Mouse (Mus musculus): ENCODE measurements around the gene Ms4a18.

The Ms4a18 gene

DNA sequence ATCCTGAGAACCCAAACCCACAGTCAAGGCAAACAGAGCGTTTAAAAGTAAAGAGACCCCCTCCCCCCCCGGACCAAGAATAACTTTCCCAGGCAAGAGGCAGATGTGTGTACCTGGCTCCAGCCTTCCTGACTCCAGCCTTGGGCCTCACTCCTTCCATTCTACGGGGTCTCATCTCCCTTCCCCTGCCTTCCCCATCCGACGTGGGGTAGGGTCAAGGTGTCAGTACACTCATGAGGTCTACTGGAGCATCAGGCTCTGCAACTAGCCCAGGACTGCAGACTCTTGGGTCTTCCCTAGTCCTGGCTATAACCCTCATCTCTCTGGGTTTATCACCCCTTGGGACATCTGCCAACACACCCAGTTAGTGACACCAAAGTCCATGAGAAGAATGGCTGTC lies 37.6 kb downstream of the Ms4a18 start:
- DNase-seq: no peak

DNA sequence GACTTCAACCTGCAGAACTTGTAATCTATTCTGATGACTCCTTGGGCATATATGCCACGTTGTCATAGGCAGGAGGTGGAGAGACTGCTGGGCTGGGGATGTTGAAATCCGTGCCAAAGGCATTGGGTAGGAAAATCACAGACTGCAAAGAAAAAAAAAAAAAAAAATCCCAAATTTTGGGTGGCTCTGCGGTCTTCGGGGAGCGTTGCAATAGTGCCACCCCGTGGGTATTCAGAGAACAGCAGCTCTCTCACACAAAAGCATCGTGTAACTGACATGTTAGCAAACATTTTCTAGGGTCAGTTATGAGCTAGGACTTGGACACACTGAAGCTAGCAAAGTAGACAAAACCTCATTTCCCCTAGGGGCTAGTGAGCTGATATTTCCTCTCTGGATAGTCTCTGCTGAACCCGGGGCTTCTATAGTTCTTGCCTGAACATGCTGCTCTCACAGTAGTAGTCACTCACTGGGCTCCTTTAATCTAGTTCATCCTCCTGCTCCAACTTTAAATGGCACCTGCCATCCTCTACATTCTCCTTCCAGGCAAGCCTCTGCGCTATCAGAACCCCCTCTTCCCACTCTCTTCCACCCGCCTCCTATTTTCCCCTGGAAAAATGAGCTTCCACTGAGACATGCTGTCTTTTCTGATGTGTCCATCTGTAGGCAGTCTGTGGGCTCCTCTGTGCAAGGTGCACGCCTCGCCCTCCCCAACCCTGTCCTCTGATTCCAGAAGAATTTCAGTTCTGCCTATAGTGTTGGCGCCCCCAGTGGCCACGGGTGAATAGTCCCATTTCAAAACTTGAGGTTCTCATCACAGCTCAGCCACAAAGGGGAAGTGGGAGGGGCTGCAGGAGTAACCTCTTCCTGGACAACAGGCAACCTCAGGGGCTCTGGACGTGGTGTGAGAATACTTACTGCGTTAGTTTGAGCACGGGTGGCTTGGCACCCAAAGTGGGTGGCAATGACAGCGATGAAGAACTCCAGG lies 38.4 kb downstream of the Ms4a18 start:
- peak; percentile 76 to 80 for DNase-seq

DNA sequence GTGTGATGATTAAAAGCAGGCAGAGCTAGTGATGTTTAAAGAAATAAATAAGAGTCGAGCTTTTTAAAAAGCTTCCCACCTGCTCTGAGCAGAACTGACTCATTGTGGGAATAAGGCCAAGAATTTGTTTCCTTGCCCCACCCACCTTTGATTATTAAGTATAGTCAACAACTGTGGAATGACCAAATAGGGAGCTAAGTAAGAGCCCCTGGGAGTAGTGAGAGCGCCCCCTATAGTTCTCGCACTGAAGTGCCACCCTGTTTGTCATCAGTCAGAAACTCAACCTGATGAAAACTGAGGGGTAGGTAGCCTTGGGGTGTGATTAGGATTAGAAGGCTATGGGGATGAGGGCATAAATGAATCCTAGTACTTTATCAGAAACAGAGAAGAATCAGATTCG lies 41.5 kb downstream of the Ms4a18 start:
- no peak for DNase-seq

DNA sequence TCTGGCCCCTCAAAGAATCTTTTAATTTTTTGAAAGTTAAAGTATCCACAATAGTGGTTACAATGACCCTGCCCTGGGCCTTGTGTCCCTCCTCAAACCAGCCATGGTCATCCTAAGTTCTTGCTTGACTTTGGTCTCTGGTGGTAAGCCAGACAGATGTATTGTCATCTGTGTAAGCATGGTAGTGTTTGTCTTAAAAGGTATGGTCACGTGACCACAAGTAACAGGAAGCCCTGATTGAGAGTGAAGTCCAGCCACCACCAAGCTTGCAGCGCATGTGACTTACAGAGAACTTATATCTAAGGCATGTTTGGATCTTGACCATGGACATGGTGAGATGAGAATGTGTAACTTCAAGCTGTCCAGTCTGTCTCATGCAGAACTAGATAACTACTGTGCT lies 42.6 kb downstream of the Ms4a18 start:
- DNase-seq: no peak

DNA sequence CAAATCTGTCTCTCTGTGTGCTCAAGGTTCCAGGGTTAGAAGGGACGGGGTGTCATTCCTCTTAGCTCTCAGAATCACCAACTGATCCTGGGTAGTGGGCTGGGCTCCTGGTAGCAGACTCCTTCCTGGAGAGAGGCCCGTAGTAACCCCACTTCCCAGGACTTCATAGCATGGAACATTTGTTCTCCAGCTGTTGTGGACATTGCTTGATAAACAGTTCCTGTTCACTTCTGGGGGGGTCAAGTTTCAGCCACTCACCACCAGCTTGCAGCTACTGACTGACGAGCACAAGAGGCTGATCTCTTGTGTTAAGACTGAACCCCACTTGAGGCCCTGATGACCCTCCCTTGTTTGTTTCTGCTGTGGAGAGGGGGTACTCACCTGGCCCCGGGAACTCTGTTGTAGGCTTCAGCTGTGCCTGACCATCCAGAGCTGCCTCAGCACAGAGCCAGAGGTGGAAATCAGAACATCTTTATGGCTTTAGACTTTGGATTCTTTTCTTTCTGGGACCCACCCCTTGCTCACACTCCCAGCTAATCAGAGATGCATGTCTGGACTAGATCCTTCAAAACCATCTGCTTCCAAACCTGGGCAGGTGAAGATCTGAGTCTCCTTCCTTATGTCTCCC lies 43.5 kb downstream of the Ms4a18 start, which contains the start of gene Ms4a10:
Gene Ms4a10 (minus strand): TSS at position 433 of the 628 bp plus-strand sequence.
- no peak for DNase-seq

DNA sequence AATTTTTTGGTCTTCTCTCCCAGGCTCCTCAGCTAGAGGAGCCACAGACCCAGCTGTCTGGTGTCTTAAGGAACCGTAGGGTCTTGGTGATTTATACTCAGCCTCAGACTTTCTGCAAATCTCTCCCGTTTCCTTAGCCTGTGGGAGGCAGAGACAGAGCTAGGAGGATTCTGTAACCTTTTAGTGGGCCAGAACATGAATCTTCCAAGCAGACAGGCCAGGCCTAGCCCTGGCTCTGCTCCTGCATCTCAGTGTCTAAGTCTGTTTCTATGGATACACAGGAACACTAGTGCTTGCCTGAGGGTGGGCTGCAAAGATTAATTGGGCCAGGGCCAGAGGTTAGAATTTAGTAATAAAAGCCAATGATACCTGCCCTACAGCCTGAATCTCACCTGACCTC lies 44.6 kb downstream of the Ms4a18 start:
- no peak for DNase-seq

DNA sequence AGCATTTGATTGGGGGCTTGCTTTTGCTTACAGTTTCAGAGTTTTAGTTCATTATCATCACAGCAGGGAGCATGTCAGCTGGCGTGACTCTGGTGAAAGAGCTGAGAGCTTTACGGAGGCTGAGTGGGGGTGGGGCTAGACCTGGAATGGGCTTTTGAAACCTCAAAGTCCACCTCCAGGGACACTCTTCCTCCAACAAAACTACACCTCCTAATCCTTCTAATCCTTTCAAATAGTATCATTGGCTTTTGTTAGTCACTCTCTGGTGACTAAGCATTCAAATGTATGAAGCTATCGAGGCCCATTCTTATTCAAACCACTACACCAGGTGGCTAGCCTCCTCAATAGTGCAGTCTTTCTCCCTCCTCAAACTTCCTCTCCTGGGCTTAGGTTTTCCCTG lies 45.2 kb downstream of the Ms4a18 start:
- no peak for DNase-seq

DNA sequence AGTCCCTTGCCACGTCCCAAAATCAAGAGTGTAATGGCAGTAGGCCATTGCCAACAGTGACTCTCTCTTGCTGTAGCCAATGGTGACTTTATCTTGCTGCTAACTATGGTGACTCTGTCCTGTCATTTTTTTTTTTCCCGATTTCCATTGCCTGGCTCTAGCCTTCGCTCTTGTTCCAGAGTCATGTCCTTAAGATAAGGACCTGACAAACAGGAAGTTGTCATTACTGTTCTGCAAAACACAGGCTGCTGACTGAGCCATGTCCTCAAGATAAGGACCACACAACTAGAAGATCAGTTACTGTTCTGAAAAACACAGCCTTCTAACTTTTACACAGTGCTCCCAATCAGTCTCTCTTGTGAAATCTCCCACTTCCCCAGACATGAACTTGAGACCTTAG lies 47.4 kb downstream of the Ms4a18 start:
- DNase-seq: no peak

DNA sequence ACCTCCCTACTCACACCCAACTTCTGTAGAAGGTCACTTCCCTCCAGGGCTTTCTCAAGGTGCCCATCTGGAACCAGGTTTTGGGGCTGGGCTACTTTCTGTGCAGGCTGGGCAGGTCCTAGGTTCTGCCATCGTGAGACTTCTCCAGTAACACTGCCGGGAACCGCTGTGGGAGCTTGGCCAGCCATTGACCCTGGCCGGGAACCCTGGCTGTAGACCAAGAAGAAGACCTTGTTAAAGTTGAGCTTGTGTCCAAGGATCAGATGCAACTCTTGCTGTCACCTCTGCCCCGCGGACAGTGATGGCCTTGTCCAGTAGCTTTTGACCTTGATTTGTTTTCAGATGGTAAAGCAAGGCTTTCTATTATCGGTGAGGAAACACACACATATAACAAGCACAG lies 49.3 kb downstream of the Ms4a18 start:
- no peak for DNase-seq

DNA sequence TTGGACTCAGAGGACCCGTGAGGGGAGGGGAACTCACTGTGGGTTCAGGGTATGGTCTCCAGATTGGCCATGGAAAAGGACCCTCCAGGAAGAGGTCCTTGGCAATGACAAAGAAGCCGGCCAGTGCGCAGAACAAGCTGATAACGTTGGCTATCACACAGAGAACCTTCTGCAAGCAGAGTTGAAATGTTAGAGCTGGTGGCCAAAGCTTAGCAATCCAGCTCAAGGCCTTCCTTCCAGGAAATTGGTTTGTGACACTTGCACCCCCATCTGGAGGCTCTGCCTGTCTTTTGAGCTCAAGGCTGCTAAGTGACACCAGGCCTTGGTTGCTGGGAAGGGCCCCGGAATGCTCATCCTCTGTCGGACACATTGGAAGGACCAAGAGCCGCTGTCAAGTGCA lies 52.1 kb downstream of the Ms4a18 start:
- no peak for DNase-seq

DNA sequence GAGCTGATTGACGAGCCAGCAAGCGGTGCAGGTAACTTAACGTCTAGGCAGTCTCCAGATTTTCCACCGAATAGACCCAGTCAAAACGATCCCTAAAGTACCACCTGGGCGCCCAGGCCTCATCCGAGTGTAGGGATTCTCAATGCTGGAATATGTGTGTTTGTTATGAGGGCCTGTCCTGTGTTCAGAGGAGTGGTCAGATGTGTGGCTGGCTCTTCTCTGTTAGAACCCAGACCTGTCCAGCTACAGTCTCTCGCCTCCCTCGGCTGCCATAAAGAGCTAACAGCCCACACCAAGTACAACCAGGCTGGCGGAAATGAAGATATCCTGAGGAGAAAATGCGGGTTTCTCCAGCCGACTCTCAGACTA lies 57.9 kb downstream of the Ms4a18 start:
- no peak for DNase-seq

DNA sequence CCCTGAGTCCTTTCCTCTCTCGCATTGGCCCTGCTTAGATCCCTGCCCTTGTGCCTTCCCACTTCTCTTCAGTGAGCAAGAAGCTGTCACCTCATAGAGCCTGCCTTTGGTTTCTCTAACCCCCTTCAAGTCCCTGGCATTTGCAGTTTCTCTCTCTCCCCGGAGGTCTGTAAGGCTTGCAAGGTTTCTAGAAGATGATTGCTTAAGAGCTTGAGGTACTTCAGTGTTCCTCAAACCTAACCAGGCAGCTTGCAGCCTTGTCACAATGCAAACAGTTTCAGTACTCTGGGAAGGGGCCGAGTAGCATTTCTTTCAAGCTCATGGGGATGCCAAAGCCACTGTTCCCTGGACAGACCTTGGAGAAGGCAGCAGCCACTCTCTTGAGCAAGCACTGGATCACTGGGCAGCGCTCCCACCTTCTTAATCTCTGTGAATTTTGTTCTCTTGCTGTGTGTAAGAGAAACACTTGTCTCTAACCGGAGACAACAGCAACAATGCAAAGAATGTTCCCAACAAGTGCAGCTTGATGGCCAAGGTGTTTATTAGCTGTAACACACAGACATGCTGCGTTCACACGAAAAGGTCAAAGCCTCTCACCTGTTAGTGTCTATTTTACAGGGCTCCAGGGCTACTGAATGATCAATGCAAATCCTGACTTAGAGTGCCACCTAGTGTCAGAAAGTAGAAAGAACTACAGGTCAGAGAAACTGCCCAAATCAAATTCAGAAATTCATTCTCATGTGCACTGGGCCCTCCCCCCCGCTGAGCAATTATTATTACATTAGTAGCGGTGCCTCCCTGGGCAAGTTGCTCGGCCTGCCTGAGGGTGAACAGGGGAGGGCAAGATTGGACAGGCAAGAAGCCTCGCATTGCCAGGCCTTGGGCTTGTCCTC lies 58.5 kb downstream of the Ms4a18 start:
- DNase-seq: peak; percentile 25 to 67

DNA sequence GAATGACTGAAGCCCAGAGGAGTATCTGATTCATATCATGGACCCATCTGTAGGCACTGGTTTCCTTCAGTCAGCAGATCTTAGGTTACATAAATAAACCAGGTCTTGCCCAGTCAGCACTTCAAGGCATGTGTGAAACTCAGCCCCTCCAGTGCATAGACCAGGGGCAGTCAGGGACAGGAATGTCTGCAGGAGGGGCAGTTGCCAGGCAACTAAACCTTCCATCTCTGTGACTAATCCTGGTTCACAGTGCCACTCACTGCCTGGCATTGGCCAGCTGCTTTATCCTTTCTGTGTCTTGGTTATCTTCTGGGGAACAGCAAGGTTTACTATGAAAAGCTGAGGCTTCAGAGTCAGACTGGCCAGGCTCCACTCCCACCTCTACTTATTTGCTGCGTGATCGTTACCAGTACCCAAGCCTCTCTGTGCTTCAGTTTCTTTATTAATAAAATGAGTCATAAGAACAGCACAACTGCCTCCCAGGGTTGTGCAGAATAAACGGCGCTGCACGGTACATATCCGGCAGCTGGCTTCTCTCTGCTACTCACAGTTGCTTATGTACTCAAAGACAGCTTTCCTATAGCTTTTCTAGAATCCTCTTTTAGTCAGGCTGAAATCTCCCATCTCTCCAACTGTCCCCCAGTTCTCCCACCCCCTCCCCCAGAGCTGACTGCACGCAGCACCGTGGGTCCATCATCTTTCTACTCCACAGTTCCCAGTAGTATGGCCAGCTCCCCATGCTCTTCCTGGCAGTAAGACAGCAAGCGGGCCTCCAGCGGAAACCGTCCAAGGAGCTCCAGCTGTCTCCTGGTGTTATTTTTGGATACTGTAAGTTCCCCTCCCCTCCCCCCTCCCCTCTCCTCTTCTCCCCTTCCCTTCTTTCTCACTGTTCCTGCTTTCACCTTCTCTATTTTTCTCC lies 65.6 kb downstream of the Ms4a18 start:
- DNase-seq: no peak

DNA sequence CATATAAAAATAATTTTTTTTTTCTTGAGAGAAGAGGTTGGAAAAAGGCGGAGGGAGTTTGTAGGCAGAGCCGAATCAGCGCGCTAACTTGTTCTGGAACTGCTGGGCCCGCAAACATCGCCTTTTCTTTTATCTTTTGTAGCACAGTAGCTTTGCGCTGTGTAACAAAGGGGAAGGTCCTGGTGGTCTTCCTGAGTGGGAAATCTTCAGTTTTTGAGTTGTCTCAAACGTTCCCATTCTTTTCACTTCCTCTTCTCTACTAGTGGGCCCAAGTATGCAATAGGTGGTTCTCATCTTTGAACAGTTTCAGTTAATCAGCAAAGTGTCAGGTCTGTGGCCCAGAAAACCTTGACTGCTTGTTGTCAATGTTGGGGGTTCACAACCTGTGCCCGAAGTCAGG lies 68.3 kb downstream of the Ms4a18 start:
- DNase-seq: no peak

DNA sequence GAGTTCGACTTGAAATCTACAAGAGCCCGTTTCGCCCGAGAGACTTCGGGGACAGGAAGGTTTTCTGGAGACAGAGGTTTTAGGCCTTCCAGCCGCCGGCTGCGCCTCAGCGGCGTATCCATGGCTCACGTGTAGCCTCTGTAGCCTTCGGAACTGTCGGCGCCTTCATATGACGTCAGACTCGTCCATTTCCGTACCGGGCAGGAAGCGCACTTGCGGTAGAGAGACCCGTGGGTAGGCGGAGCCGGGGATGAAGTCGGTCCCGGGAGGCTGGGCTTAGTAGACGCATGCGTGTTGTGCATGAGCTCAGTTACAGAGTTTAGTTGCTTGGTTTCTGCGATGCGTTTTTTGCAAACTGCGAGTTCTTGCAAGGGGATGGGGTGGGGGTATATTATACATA lies 68.7 kb downstream of the Ms4a18 start, which contains the start of gene Ccdc86:
Gene Ccdc86 (minus strand): TSS at position 155 of the 400 bp plus-strand sequence.
- DNase-seq: peak; percentile 96 to 97

DNA sequence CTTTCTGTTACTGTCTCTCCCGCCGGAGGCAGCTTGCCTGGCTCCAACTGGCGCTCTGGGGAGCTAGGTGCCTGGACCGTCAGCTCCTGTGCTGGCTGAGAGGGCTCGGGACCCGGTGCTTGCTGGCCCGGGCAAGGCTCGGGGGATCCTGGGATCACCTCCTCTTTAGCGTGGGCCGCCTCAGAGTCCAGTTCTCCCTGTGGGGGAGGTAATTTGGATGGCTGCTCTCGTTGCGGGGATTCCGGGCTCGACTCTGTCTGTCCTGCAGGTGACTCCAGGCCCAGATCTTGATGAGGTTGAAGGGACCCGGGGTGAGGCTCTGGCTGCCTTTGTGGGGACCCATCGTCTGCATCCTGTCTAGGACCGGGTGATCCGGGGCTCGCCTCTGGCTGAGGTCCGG lies 69.4 kb downstream of the Ms4a18 start:
- DNase-seq: peak in 1 of 2 experiments; percentile 18

DNA sequence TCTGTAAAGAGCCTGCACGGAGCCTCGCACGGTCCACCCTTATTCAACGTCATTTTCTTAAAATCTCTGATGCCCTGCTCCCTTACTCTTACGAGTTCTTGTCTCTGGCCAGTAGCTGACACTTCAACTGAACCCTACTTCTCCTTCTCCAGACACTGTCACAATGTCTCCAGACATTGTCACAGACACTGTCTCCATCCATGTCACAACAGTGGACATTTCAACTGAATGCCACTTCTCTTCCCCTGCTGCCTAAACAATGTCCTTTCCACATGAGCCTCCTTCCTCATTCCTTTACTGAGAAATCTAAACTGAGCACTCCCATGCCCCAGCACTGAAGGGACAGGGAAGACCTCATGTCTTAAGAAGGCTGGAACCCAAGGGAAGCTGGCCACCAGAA lies 70.6 kb downstream of the Ms4a18 start:
- no peak for DNase-seq
